Mouse (Mus musculus) embryonic facial prominence, embryonic 10.5 days (tissue): ENCODE results near the gene Zfp286. TPM values are rescaled to one million over a fixed set of nuclear protein-coding genes. Genes with fewer than 3 reads are reported as not detected.
"Not testable (repeated sequence)": the region's sequence is repeated elsewhere in the genome, so short reads cannot be mapped to it uniquely, and the experiment has no call there.

Experiments
- DNase-seq: peaks from one replicate; pipeline ENCODE4 v3.0.0-alpha.2; 2017; ENCODE audit warnings: low spot score
- H3K27ac ChIP-seq: fragments of 300-500 bp; sonication (generic); replicated peaks from 2 replicates; pipeline ENCODE4 v1.5.1; 2016; ENCODE audit warnings: mild to moderate bottlenecking
- H3K27me3 ChIP-seq: fragments of 300-500 bp; sonication (generic); replicated peaks from 2 replicates; pipeline ENCODE4 v1.6.1; 2016; ENCODE audit warnings: low read depth, mild to moderate bottlenecking; ENCODE audit not compliant: poor library complexity, severe bottlenecking
- H3K36me3 ChIP-seq: fragments of 300-500 bp; sonication (generic); replicated peaks from 2 replicates; pipeline ENCODE4 v1.6.1; 2016; ENCODE audit warnings: mild to moderate bottlenecking, moderate library complexity
- H3K4me1 ChIP-seq: fragments of 300-500 bp; sonication (generic); 2 replicates; pipeline ENCODE4 v1.6.1; 2016
- H3K4me3 ChIP-seq: fragments of 300-500 bp; sonication (generic); 2 replicates; pipeline ENCODE4 v1.5.1; 2016; ENCODE audit warnings: mild to moderate bottlenecking, moderate library complexity
- H3K9me3 ChIP-seq: fragments of 300-500 bp; sonication (generic); 2 replicates; pipeline ENCODE4 v1.6.1; 2016; ENCODE audit warnings: mild to moderate bottlenecking
- WGBS: fragments of 180-500 bp; shearing (Covaris S2); methylation state at CpG from one replicate; pipeline ENCODE4 v1.1.7; 2016; 5-methylcytosine and 5-hydroxymethylcytosine counted together
- polyA plus RNA-seq: library from polyadenylated mRNA; unstranded; fragments of >200 nt; fragmentation: Nextera tagmentation; extraction: Ambion mirVana; gene quantifications from 2 replicates; pipeline ENCODE4 v1.2.1, GENCODE M21; 2016

The Zfp286 gene
- polyA plus RNA-seq, 1 experiment from 2014 or later: 28.5 TPM

- Histone ChIP-seq H3K27me3 (peaks cover 35% of the 10 kb centered on the region), H3K4me1 (peaks cover 8% of the 10 kb centered on the region), H3K9me3 (no peaks in the 10 kb centered on the region), H3K4me3 (no peak overlapping the region), H3K36me3 (no peaks in the 10 kb centered on the region), H3K27ac (no peak overlapping the region)
- WGBS: 95% methylated on average over 11 of the region's 11 CpGs
- no peak for DNase-seq
These were observed 30.8 kb downstream of the Zfp286 start for GRCm38 (mm10) chr11:62758491-62758890.

- Histone ChIP-seq H3K27ac (no peak overlapping the region), H3K36me3 (no peaks in the 10 kb centered on the region), H3K4me1 (peaks cover 8% of the 10 kb centered on the region), H3K4me3 (no peak overlapping the region), H3K9me3 (no peaks in the 10 kb centered on the region), H3K27me3 (peaks cover 35% of the 10 kb centered on the region)
- WGBS: 79% methylated on average over 6 of the region's 6 CpGs
- DNase-seq: no peak
These were observed 31.4 kb downstream of the Zfp286 start for GRCm38 (mm10) chr11:62757906-62758305.

- peaks cover 37% of the 10 kb centered on the region for H3K27me3 ChIP-seq
- no peaks in the 10 kb centered on the region for H3K36me3 ChIP-seq
- H3K9me3 ChIP-seq: no peaks in the 10 kb centered on the region
- peaks cover 8% of the 10 kb centered on the region for H3K4me1 ChIP-seq
- DNase-seq: no peak
- 8% methylated on average over 7 of the region's 7 CpGs for WGBS
- H3K27ac ChIP-seq: 0 out of 2 replicates have a peak overlapping the region, but pooled peaks have one; percentile 48
- H3K4me3 ChIP-seq: peak overlapping the region; percentile 44
These were observed 32.1 kb downstream of the Zfp286 start for GRCm38 (mm10) chr11:62757143-62757507.

DNA sequence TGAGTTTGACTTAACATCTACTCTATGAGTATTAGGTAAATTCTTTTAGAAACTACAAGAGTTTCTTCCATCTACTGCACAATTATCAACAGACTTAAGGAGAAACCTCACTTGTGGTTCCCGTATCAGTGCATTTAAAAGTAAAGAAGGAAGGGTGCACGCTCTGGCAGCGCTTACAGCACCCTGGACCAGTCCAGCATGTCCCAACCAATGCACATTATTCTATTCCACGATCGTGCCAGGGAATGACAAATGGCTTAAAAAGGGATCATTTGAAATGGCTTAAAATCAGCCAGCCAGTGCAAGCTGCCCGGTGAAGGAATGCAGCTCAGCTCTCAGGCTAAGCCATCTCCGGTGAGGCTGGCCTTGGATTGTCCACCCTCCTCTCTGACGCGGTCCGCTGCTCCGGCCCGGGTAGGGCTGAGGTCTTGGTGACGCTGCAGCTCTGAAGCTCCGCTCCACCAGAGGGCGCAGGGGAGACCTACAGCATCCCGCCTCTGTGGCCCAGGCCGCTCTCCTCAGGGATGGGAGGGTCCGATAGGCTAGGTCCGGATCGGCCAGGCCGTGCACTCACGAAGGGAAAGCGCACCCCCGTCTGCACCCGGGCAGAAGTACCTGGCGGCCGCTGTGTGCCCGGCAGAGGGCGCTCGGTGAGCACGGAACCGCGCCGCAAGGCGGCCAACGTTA lies 32.7 kb downstream of the Zfp286 start:
- DNase-seq: peak; percentile 98
- H3K4me3 ChIP-seq: peak overlapping the region; percentile 44

GRCm38 (mm10) chr11:62752780-62753179 lies 36.5 kb downstream of the Zfp286 start, which contains the start of gene Gm10428:
Gene Gm10428, plus strand, starts transcription at chr11:62753100.
- Histone ChIP-seq H3K4me3 (no peak within 1 kb of the TSS), H3K27ac (no peak within 1 kb of the TSS), H3K27me3 (peaks cover 52% of the 10 kb centered on the region), H3K36me3 (no peaks in the 10 kb centered on the region), H3K9me3 (no peaks in the 10 kb centered on the region), H3K4me1 (peaks cover 8% of the 10 kb centered on the region)
- no peak for DNase-seq
- 91% methylated on average over 8 of the region's 8 CpGs for whole genome bisulfite sequencing

More for the DNA sequence above, 32.7 kb downstream of the Zfp286 start:
- H3K27ac ChIP-seq: 0 out of 2 replicates have a peak overlapping the region, but pooled peaks have one; percentile 48
- H3K36me3 ChIP-seq: no peaks in the 10 kb centered on the region
- peaks cover 38% of the 10 kb centered on the region for H3K27me3 ChIP-seq
- peaks cover 8% of the 10 kb centered on the region for H3K4me1 ChIP-seq
- WGBS: 9% methylated on average over 36 of the region's 36 CpGs
- H3K9me3 ChIP-seq: no peaks in the 10 kb centered on the region

- Histone ChIP-seq H3K4me1 (peaks cover 8% of the 10 kb centered on the region), H3K4me3 (no peak overlapping the region), H3K27ac (no peak overlapping the region), H3K9me3 (no peaks in the 10 kb centered on the region), H3K27me3 (peaks cover 53% of the 10 kb centered on the region), H3K36me3 (no peaks in the 10 kb centered on the region)
- DNase-seq: no peak
- 80% methylated on average over 11 of the region's 11 CpGs for WGBS
These were observed 37.1 kb downstream of the Zfp286 start for GRCm38 (mm10) chr11:62752191-62752590.

DNA sequence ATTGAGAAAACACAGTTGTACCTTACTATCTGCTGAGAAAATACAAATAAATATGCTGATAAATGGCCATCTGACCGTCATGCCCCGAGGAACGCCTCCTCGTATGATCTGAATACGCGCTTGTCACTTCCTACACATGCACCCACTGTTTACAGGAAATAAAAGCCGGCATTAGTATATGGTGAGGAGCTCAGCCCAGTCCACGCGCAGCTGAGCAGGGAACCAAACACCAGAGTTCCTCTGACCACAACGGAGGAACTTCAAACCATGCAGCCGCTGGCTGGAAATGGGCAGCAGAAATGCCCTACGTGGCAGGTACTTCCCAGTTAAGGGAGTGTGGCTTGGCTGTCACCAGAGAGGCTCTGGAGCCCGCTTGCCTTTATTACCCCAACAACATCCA lies 39.8 kb downstream of the Zfp286 start:
- not testable (repeated sequence) for H3K27ac ChIP-seq, H3K4me3 ChIP-seq, DNase-seq, H3K9me3 ChIP-seq, H3K36me3 ChIP-seq
- Histone ChIP-seq H3K4me1 (peaks cover 13% of the 10 kb centered on the region), H3K27me3 (peaks cover 51% of the 10 kb centered on the region)
- WGBS: 89% methylated on average over 13 of the region's 13 CpGs

GRCm38 (mm10) chr11:62748062-62748461 lies 41.2 kb downstream of the Zfp286 start:
- Histone ChIP-seq H3K9me3 (no peaks in the 10 kb centered on the region), H3K27me3 (peaks cover 50% of the 10 kb centered on the region), H3K4me3 (no peak overlapping the region), H3K36me3 (no peaks in the 10 kb centered on the region), H3K27ac (no peak overlapping the region), H3K4me1 (peaks cover 15% of the 10 kb centered on the region)
- 77% methylated on average over 4 of the region's 4 CpGs for WGBS
- DNase-seq: no peak

DNA sequence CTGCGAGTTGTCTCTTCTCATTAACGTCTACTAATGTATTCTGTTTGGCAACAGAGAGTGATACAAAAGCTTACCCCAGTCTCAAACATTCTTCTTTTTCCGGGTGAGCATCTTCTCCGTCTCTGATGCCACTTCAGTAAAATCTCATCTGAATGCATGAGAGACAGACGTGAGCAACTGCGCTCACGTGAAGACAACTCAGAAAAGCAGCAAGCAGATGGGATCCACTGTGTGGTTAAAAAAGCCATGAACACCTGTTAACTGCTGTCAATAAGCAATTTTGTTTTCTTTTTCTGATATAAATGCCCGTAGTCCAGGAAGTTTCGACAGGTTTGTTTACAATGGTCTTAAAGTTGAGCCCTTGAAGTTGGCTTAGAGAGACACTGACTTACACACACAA lies 42.0 kb downstream of the Zfp286 start:
- Histone ChIP-seq H3K36me3 (no peaks in the 10 kb centered on the region), H3K27me3 (peaks cover 48% of the 10 kb centered on the region), H3K27ac (no peak overlapping the region), H3K4me3 (no peak overlapping the region), H3K9me3 (no peaks in the 10 kb centered on the region), H3K4me1 (peaks cover 21% of the 10 kb centered on the region)
- DNase-seq: no peak
- 77% methylated on average over 9 of the region's 9 CpGs for WGBS

- Histone ChIP-seq H3K27ac (peak overlapping the region; percentile 30; the same call in 1 of the 2 replicates), H3K9me3 (no peaks in the 10 kb centered on the region), H3K4me3 (peak overlapping the region; percentile 60), H3K36me3 (no peaks in the 10 kb centered on the region), H3K4me1 (peaks cover 33% of the 10 kb centered on the region), H3K27me3 (peaks cover 42% of the 10 kb centered on the region)
- 2% methylated on average over 27 of the region's 27 CpGs for WGBS
- peak; percentile 79 for DNase-seq
These were observed 43.2 kb downstream of the Zfp286 start for GRCm38 (mm10) chr11:62746001-62746533.

DNA sequence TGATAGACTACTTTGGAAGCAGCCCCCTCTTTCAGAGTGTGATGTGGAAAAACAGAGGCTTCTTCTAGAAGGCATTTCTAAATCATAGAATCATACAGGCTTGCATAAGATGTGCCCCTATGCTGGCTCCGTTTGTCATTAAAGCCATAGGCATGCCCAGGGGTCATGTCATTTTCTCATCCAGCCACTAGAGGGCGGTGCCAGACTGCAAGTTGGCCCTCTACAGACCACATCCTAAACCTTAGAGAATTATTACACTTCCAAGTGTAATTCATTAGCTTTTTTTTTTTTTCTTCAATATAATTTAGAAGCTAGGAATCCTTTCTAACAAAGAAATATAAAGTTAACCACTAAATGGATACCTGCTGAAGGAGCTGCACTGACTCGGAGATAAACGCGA lies 45.2 kb downstream of the Zfp286 start:
- H3K27me3 ChIP-seq: peaks cover 30% of the 10 kb centered on the region
- no peak overlapping the region for H3K4me3 ChIP-seq
- peaks cover 35% of the 10 kb centered on the region for H3K4me1 ChIP-seq
- DNase-seq: peak; percentile 79
- WGBS: 48% methylated on average over 5 of the region's 5 CpGs
- H3K36me3 ChIP-seq: no peaks in the 10 kb centered on the region
- H3K27ac ChIP-seq: no peak overlapping the region
- no peaks in the 10 kb centered on the region for H3K9me3 ChIP-seq

DNA sequence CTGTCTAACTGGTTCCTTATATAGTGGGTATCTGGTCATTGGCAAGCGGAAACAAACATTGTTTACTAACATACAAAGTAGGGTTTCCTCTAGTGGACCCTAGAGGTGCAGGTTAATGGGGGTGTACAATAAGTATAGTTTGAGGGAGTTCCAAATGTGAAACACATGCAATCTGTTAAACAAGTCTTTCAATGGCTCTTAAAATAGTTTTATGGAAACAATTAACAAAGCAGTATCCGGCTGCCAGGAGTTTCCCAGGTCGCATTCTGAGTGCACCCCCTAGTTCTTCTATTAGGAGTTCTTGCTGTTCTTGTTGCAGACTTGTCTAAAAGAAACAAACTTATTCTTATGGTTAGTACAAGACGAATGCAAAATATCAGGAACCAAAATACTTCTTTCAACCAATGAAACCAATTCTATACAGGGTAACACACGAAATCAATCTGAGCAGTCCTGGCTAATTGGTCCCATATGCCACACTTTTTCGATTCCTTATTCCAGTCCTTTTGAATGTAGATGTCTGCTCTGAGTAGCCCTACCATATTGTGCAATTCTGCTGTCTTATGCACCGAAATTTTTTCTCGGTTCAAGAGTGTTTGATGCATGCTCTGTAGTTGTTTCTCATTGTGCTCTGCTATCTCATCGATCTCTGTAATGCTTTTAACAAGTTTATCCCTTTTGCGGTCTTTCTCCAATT lies 46.9 kb downstream of the Zfp286 start:
- H3K36me3 ChIP-seq: no peaks in the 10 kb centered on the region
- no peaks in the 10 kb centered on the region for H3K9me3 ChIP-seq
- peak; percentile 27 for DNase-seq
- peak overlapping the region; percentile 81 for H3K27ac ChIP-seq
- H3K27me3 ChIP-seq: peaks cover 16% of the 10 kb centered on the region
- WGBS: 50% methylated on average over 10 of the region's 10 CpGs
- peaks cover 35% of the 10 kb centered on the region for H3K4me1 ChIP-seq
- H3K4me3 ChIP-seq: peak overlapping the region; percentile 21; the same call in 1 of the 2 replicates
